In the genomic region with DNA sequence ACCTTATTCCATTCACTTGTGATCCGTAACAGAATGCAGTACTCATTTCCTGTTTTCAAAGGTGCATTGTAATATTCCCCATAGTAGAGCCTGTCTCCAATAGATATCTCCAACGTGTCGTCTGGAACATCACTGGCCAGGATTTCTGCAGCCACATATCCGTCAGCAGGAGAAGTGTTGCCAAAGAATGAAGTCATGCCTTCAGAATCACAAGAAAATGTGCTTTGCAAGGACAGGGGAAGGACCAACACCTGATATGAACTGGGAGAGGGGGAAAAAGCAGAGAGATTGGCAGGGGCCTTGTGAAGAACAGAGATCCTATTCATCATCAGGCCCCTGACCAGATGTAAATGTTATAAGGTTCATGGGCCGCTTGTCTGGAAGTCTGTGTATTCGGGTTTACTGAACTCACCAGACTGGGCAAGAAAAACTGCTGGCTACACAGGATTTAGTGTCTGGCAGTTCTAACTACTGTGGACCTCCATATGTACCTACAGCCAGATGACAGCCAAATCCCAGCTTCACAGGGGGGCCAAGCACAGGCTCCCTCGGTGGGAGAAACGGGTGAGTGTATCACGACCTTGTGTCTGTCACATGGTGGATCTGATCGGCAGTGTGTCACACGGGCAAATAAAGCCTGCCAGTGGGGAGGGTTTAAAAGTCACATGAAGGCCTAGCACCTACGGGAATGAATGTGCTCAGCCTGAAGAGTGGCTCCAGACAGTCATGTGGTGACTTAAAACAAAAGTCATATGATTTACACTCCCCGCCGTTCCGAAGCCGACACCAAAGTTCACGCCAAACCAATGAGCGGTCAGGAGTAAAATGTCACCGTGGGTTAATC, we compare ENCODE assay signal across 11 mouse cellular contexts.
DNase-seq lines count a peak whose midpoint lies in the region; ATAC-seq and TF ChIP-seq lines count a peak whose summit lies in the region.
"Had no signal": no experiment of that assay in that cellular context is flagged by ENCODE, and none has a peak within 500 bp of the region (broad histone marks: within the 10 kb centered on the region; RNA-seq: fewer than 3 reads in every experiment).

No protein-coding gene starts in this region.

- 0 out of 2 replicates have a peak overlapping the region, but pooled peaks have one; percentile 25 for H3K9ac ChIP-seq in embryonic facial prominence, embryonic 14.5 days (ENCODE audit: low read depth, low read length)
- no peak overlapping the region for H3K9ac ChIP-seq in midbrain, postnatal 0 days (replicated peaks; ENCODE audit: low read length, poor library complexity, severe bottlenecking)
- H3K9ac ChIP-seq: liver, embryonic 13.5 days had no signal

- H3K4me2 ChIP-seq in embryonic facial prominence, embryonic 14.5 days (ENCODE audit: low read depth, low read length): no peak overlapping the region
- H3K4me2 ChIP-seq in midbrain, postnatal 0 days (ENCODE audit: low read depth, low read length, poor library complexity, severe bottlenecking): no peak overlapping the region
- H3K4me2 ChIP-seq: liver, embryonic 13.5 days had no signal

- DNase-seq in embryonic facial prominence, embryonic 14.5 days (ENCODE audit: low spot score): peak; percentile 48
- DNase-seq in embryonic facial prominence, embryonic 10.5 days (ENCODE audit: low spot score): no peak
- peak; percentile 11 to 56 for DNase-seq in spleen, postnatal 4 days (ENCODE audit: low spot score in 2 of 2)
- DNase-seq in spleen, postnatal 36 days (ENCODE audit: low spot score in 2 of 2): no peak
- DNase-seq in heart, adult 9 months (ENCODE audit: low spot score in 2 of 2): peak; percentile 60 to 64
- peak; percentile 36 for DNase-seq in naive thymus-derived CD4-positive, alpha-beta T cell, adult 2 months (ENCODE audit: low read depth)
- DNase-seq in midbrain, postnatal 0 days (ENCODE audit: low spot score): no peak
- DNase-seq: kidney, postnatal 25 days; liver, embryonic 13.5 days had no signal

- peak overlapping the region; percentile 65 for H3K27ac ChIP-seq in embryonic facial prominence, embryonic 14.5 days (replicated peaks; ENCODE audit: low read depth, low read length)
- no peak overlapping the region for H3K27ac ChIP-seq in embryonic facial prominence, embryonic 10.5 days (replicated peaks)
- H3K27ac ChIP-seq in midbrain, postnatal 0 days (ENCODE audit: low read depth, low read length): no peak overlapping the region
- H3K27ac ChIP-seq: forebrain, embryonic 10.5 days; liver, embryonic 13.5 days had no signal

- no peak overlapping the region for H3K4me3 ChIP-seq in embryonic facial prominence, embryonic 14.5 days (ENCODE audit: low read depth, low read length)
- no peak overlapping the region for H3K4me3 ChIP-seq in embryonic facial prominence, embryonic 10.5 days
- no peak overlapping the region for H3K4me3 ChIP-seq in midbrain, postnatal 0 days (ENCODE audit: low read depth, low read length)
- H3K4me3 ChIP-seq: forebrain, embryonic 10.5 days; liver, embryonic 13.5 days had no signal

- H3K27me3 ChIP-seq in embryonic facial prominence, embryonic 14.5 days (replicated peaks; ENCODE audit: control insufficient read depth, insufficient read depth, low read length): no peaks in the 10 kb centered on the region
- no peaks in the 10 kb centered on the region for H3K27me3 ChIP-seq in embryonic facial prominence, embryonic 10.5 days (replicated peaks; ENCODE audit: low read depth, poor library complexity, severe bottlenecking)
- H3K27me3 ChIP-seq in midbrain, postnatal 0 days (ENCODE audit: insufficient read depth, low read length): no peaks in the 10 kb centered on the region
- H3K27me3 ChIP-seq: liver, embryonic 13.5 days had no signal

- no peak for TF ChIP-seq CTCF in midbrain, postnatal 0 days (IDR thresholded peaks at IDR 0.05)

- no peaks in the 10 kb centered on the region for H3K36me3 ChIP-seq in embryonic facial prominence, embryonic 14.5 days (ENCODE audit: control insufficient read depth, insufficient read depth, low read length)
- no peaks in the 10 kb centered on the region for H3K36me3 ChIP-seq in embryonic facial prominence, embryonic 10.5 days (replicated peaks)
- no peaks in the 10 kb centered on the region for H3K36me3 ChIP-seq in midbrain, postnatal 0 days (ENCODE audit: insufficient read depth, low read length)
- H3K36me3 ChIP-seq: forebrain, embryonic 10.5 days had no signal

- WGBS in embryonic facial prominence, embryonic 14.5 days: 71% methylated on average over 19 of the region's 19 CpGs
- 80% methylated on average over 19 of the region's 19 CpGs for WGBS in embryonic facial prominence, embryonic 10.5 days
- WGBS in midbrain, postnatal 0 days: 81% methylated on average over 19 of the region's 19 CpGs

- H3K4me1 ChIP-seq in embryonic facial prominence, embryonic 14.5 days (ENCODE audit: control insufficient read depth, insufficient read depth, low read length): peaks cover 6% of the 10 kb centered on the region; the same call in 1 of the 2 replicates
- peaks cover 13% of the 10 kb centered on the region for H3K4me1 ChIP-seq in embryonic facial prominence, embryonic 10.5 days
- no peaks in the 10 kb centered on the region for H3K4me1 ChIP-seq in midbrain, postnatal 0 days (ENCODE audit: insufficient read depth, low read length)

- ATAC-seq in embryonic facial prominence, embryonic 14.5 days (ENCODE audit: low read depth): 0 out of 2 replicates have a peak, but pooled peaks have one; percentile 12
- ATAC-seq in megakaryocyte-erythroid progenitor cell, adult 5-6 weeks (replicated peaks; ENCODE audit: low FRiP score, low TSS enrichment, poor library complexity, severe bottlenecking): no peak
- no peak for ATAC-seq in midbrain, postnatal 0 days (ENCODE audit: low FRiP score)

- H3K9me3 ChIP-seq in embryonic facial prominence, embryonic 14.5 days (ENCODE audit: control insufficient read depth, low read length): no peaks in the 10 kb centered on the region
- H3K9me3 ChIP-seq in embryonic facial prominence, embryonic 10.5 days: no peaks in the 10 kb centered on the region
- H3K9me3 ChIP-seq in midbrain, postnatal 0 days (ENCODE audit: low read length): no peaks in the 10 kb centered on the region
- H3K9me3 ChIP-seq: liver, embryonic 13.5 days had no signal

Comparison
In these comparisons a context has a peak if more than half of its experiments do, and no peak if none do; other contexts are left out.
1. DNase-seq: peak in embryonic facial prominence, embryonic 14.5 days (single experiment), spleen, postnatal 4 days (2 of 2), heart, adult 9 months (2 of 2) and naive thymus-derived CD4-positive, alpha-beta T cell, adult 2 months (single experiment); none in embryonic facial prominence, embryonic 10.5 days (single experiment), spleen, postnatal 36 days (0 of 2) and midbrain, postnatal 0 days (single experiment).